Mouse (Mus musculus): ENCODE data around the gene Klf2.

DNA sequence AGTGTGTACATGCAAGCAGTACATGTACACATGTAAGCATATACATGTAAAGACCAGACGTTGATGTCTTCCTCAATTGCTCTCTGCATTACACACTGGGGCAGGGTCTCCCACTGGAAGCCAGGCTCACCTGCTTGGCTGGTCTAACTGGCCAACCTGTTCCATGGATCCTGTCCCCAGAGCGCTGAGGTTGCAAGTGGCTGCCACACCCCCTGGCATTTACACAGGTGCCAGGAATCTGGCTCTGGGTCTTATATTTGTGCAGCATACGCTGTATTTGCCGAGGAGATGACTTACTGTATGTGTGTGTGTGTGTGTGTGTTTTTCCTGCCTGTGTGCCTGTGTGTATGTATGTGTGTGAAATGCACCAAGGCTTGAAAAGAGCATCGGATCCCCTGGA is 11.9 kb upstream of the Klf2 start:
- TF ChIP-seq TAL1 (IDR thresholded peaks at IDR 0.05; ENCODE audit: low read length): no peak
- TF ChIP-seq GATA1 (IDR thresholded peaks at IDR 0.05; ENCODE audit: low read length): no peak

All from erythroblast, embryonic 14.5 days (primary cell).